Mouse (Mus musculus) heart, postnatal 0 days (tissue): ENCODE results near the gene Usp49.

Source experiments
- CTCF ChIP-seq: IDR thresholded peaks from 2 replicates; pipeline ENCODE4 v1.5.1; 2016; ENCODE audit warnings: antibody characterized with exemption, control low read depth, low read depth
- EP300 ChIP-seq: IDR thresholded peaks from 2 replicates; pipeline ENCODE4 v1.6.1; 2016; ENCODE audit warnings: antibody characterized with exemption, low read depth

DNA sequence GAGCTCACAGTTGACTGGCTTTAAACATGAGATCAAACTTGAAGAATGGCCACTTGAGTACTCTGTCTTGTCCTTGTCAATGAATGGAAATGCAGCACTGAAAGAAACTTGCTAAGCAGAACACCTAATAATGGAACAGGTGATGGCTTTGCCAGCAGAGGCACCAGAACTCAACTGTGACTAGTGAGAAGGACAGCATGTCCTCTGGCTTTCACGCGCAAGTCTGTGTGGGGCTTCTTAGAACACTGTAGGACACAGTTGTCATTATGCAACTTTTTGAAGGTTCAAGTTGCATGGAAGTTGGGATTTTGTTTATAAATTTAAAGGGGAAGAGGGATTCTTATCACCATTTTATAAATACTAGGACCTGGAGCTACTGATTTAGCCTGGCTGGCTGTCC lies 5.4 kb upstream of the Usp49 start:
- TF ChIP-seq CTCF, result no peak
- TF ChIP-seq EP300, result no peak
